Mouse (Mus musculus): ENCODE results near the gene Tubgcp4. TPM values are rescaled to one million over a fixed set of nuclear protein-coding genes. Genes with fewer than 3 reads are reported as not detected.

Gene Tubgcp4
- total RNA-seq, 2 experiments from 2014 or later = 45.7 to 48.6 TPM

DNA sequence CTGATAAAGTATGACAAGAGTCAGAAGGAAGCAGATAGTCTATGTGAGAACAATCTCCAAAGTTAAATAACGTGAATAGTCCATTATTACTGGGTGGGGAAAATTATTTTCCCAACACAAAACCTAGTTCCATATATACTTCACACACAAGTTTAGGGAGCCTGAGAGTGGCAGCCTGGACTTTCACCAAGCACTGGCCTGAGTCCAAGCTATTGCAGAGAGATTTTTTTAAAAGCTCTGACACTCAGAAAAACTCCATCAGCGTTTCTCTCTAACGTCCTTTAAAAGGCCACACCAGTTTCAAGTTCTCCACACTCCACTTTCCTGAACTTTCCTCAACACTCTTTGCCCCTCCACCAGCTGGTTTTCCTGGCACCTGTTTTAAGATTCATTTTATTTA, 44.0 kb downstream of the Tubgcp4 start:
- H3K27ac ChIP-seq = no peak overlapping the region
- intact Hi-C loops (cut with DNase I) = no loop called here
- TF ChIP-seq CTCF (IDR thresholded peaks at IDR 0.05) = no peak
- H3K4me3 ChIP-seq = no peak overlapping the region
- DNase-seq (ENCODE audit: extremely low spot score in 1 of 2, low spot score in 2 of 2) = no peak

DNA sequence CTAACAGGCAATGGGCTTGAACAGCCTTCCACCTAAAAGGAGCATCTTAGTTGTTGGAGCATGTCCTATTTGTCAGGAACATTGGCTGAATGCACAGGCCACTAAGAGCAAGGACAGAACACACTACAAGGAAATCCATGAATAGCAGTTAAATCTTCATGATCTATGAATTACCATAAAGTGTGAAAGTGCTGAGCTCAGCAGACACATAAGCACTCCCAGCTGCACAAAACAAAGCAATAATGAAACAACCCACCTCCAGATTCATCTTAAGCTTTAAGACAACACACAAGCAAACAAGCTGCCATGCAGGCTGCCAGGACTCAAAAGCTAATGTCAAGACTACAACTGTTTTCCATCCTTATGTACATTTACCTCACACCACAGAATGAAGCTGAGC, 48.7 kb downstream of the Tubgcp4 start:
- H3K27ac ChIP-seq = no peak overlapping the region
- intact Hi-C loops (cut with DNase I) = no loop called here
- TF ChIP-seq CTCF (IDR thresholded peaks at IDR 0.05) = no peak
- DNase-seq (ENCODE audit: extremely low spot score in 1 of 2, low spot score in 2 of 2) = no peak
- H3K4me3 ChIP-seq = no peak overlapping the region

DNA sequence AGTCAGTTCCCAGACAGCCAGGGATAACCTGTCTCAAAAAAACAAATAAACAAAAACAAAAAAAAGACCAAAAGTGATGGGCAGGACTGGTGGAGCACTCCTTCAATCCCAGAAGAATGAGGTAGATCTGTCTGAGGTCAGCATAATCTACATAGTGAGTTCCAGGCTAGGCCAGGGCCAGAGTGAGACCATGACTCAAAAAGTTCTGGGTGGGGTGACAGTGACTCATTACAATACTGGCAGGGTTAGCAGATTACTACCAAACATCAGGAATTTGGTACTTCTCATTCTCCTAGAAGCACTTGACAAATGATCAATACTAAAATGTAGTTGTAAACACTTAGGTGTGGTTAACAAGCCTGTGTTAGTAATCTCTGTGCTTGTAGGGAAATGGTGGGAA, 49.5 kb downstream of the Tubgcp4 start:
- intact Hi-C loops (cut with DNase I) = no loop called here
- H3K27ac ChIP-seq = no peak overlapping the region
- no peak for DNase-seq (ENCODE audit: extremely low spot score in 1 of 2, low spot score in 2 of 2)
- H3K4me3 ChIP-seq = no peak overlapping the region
- no peak for TF ChIP-seq CTCF (IDR thresholded peaks at IDR 0.05)

GRCm38 (mm10) chr2:121223010-121223409, 52.6 kb downstream of the Tubgcp4 start:
- no peak overlapping the region for H3K4me3 ChIP-seq
- peak overlapping the region; percentile 42 for H3K27ac ChIP-seq
- intact Hi-C loops (cut with DNase I) = loop anchor here (2.0 kb wide), 1 partner anchor 70 kb away; no protein-coding TSS in a partner anchor
- peak; percentile 58 for TF ChIP-seq CTCF (IDR thresholded peaks at IDR 0.05)
- peak; percentile 28 to 32 for DNase-seq (ENCODE audit: extremely low spot score in 1 of 2, low spot score in 2 of 2)

DNA sequence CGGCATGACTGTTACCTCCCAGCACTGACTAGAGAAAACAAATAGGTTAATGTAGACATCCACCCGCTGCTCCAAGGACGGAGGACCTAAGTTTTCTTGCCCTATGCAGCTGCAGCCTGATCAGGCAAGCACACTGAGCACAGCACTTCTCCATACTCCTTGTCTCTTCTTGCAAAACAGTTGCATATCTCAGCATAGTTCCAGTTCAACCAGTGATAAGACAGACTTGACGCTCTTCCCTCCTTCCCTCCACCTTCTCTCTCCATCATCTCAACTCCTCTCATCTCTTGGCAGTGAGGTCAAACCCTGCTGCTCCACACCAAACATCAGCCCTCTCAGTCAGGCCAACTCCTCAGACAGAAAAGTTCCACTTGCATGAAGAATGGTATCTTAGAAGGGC, 57.7 kb downstream of the Tubgcp4 start:
- no peak for DNase-seq (ENCODE audit: extremely low spot score in 1 of 2, low spot score in 2 of 2)
- no peak overlapping the region for H3K4me3 ChIP-seq
- no peak for TF ChIP-seq CTCF (IDR thresholded peaks at IDR 0.05)
- no peak overlapping the region for H3K27ac ChIP-seq
- intact Hi-C loops (cut with DNase I) = no loop called here

DNA sequence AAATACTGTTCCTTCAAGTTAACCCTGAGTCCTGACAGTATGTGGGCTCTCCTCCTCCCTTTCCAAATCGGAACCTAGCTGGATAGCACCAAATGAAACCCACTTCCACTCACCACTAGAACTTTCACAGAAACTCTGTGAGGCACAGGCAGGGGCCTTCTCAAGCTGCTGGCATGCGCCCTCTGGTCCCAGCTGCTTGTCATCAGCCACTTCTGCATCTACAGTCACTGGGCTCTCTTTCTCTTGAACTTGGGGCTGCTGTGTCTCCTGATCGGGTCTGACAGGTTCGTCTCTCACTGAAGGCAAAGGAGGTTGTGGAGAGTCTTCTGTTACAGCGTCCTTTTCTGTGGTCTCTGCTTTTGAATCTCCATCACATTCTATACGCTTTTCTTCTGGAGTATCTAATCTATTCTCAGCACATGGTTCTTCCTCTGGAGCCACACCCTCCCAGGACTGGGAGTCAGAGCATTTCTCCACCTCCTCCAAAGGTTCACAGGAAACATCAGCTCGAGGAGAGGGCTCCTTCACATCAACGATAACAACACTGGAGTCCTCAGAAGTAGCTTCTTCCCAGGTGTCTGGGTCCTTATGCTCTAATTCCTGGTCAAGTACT, 65.1 kb downstream of the Tubgcp4 start:
- intact Hi-C loops (cut with DNase I) = no loop called here
- Histone ChIP-seq H3K4me3 (no peak overlapping the region), H3K27ac (no peak overlapping the region)
- DNase-seq (ENCODE audit: extremely low spot score in 1 of 2, low spot score in 2 of 2) = no peak
- no peak for TF ChIP-seq CTCF (IDR thresholded peaks at IDR 0.05)

GRCm38 (mm10) chr2:121239426-121239825, 69.0 kb downstream of the Tubgcp4 start:
- DNase-seq (ENCODE audit: extremely low spot score in 1 of 2, low spot score in 2 of 2) = no peak
- TF ChIP-seq CTCF (IDR thresholded peaks at IDR 0.05) = no peak
- intact Hi-C loops (cut with DNase I) = no loop called here
- H3K27ac ChIP-seq = no peak overlapping the region
- H3K4me3 ChIP-seq = no peak overlapping the region

DNA sequence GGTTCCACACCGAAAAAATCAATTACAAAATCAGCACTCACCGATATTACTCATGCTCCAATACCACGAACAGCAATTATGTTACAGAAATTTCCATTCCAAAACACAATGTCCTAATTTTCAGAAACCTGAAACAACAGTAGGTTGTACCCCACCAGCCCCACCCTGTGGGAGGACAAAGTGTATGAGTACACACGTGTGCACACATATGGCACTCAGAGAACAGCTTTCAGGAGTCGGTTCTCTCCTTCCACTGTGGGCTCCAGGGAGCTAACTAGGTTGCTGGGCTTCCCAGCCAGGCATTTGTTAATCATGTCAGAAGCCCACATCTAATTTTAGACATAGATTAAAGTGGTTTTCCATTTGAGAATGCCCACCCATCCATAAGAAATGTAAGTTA, 73.6 kb downstream of the Tubgcp4 start:
- no peak for TF ChIP-seq CTCF (IDR thresholded peaks at IDR 0.05)
- intact Hi-C loops (cut with DNase I) = no loop called here
- H3K4me3 ChIP-seq = no peak overlapping the region
- peak overlapping the region; percentile 21; the same call in 1 of the 2 replicates for H3K27ac ChIP-seq
- no peak for DNase-seq (ENCODE audit: extremely low spot score in 1 of 2, low spot score in 2 of 2)

Other genes with a start within 250 kb of the Tubgcp4 start
- gene Ubr1, start 199.9 kb upstream of the Tubgcp4 start, total RNA-seq (2021) = 10 to 100 TPM; 41.8 to 45.0 TPM
- gene Tmem62, start 193.6 kb upstream of the Tubgcp4 start, total RNA-seq (2021) = 10 to 100 TPM; 21.8 to 28.5 TPM
- 10 to 100 TPM; 57.0 to 57.6 TPM for gene Ccndbp1, start 162.3 kb upstream of the Tubgcp4 start, total RNA-seq (2021)
- gene Epb42, start 133.6 kb upstream of the Tubgcp4 start, total RNA-seq (2021) = not detected
- not detected for gene Tgm5, start 84.8 kb upstream of the Tubgcp4 start, total RNA-seq (2021)
- under 1 TPM in 1 of 2 experiments, not detected in 1; 0.16 TPM for gene Tgm7, start 60.9 kb upstream of the Tubgcp4 start, total RNA-seq (2021)
- 10 to 100 TPM; 18.2 to 19.9 TPM for gene Adal, start 30.2 kb upstream of the Tubgcp4 start, total RNA-seq (2021)
- 1 to 10 TPM; 6.5 to 7.7 TPM for gene Lcmt2, start 30.0 kb upstream of the Tubgcp4 start, total RNA-seq (2021)
- gene Zscan29, start 471 bp downstream of the Tubgcp4 start, total RNA-seq (2021) = 1 to 10 TPM; 6.1 to 6.3 TPM
- 100 to 1,000 TPM; 148 to 170 TPM for gene Trp53bp1, start 100.8 kb downstream of the Tubgcp4 start, total RNA-seq (2021)
- gene Map1a, start 118.9 kb downstream of the Tubgcp4 start, total RNA-seq (2021) = 100 to 1,000 TPM; 610 to 673 TPM
- gene Ppip5k1, start 184.7 kb downstream of the Tubgcp4 start, total RNA-seq (2021) = 100 to 1,000 TPM; 134 to 136 TPM
- 100 to 1,000 TPM; 339 to 354 TPM for gene Ckmt1, start 187.1 kb downstream of the Tubgcp4 start, total RNA-seq (2021)
- under 1 TPM; 0.11 to 0.12 TPM for gene Strc, start 216.5 kb downstream of the Tubgcp4 start, total RNA-seq (2021)
- gene Pdia3, start 243.1 kb downstream of the Tubgcp4 start, total RNA-seq (2021) = 100 to 1,000 TPM; 170 to 202 TPM
- gene Catsper2, start 243.1 kb downstream of the Tubgcp4 start, total RNA-seq (2021) = 1 to 10 TPM; 3.6 to 4.2 TPM